Mouse (Mus musculus) urinary bladder, postnatal 10 days (tissue): ENCODE measurements around the gene Cracr2b.

Source experiments
- DNase-seq: peaks from one replicate; pipeline ENCODE4 v3.0.0; 2022; ENCODE audit warnings: low spot score

Cracr2b gene

DNA sequence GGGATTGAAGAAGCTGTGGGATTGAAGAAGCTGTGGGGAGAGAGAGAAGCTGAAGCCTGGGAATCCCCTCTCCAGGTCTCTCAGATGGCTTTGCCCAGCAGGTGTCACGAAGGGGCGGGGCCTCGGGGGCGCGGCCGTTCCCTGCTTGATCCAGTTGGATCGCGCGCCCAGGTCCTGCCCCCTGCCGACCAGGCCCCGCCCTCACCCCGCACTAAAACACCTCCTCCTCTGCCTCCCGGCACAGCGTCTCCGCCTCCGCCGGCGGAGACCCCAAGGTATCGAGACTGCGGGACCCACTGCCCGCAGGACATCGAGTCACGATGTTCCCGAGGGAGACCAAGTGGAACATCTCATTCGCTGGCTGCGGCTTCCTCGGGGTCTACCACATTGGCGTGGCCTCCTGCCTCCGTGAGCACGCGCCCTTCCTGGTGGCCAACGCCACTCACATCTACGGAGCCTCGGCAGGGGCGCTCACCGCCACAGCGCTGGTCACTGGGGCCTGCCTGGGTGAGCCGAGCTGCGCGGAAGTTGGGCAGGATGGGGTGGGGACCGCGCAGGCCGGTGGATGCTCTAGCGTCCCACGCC is 5.8 kb upstream of the Cracr2b start, which contains the start of gene Pnpla2:
Gene Pnpla2, plus strand, starts transcription at position 232 of the 585 bp plus-strand sequence.
- DNase-seq, result peak; percentile 80

GRCm38 (mm10) chr7:141455610-141456314 is 5.1 kb upstream of the Cracr2b start:
- DNase-seq, result no peak

DNA sequence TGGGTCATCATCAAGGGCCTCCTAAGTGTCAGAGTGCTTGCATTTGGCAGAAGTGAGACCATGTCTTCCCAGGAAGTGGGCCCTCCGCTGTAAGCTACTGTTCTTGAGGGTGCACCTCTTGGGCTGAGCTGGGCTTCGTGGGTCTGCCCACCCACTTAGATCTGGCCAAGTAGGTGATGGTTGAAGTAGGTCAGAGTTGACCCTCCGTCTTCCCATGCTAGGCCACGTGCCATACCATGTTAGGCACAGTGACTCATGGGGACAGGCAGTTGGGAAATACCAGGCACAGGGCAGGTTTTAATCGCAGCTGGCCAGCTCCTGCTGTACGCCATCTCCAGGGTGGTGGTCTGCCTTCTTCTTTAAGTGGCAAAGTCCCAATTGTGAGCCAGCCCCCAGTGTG is 4.2 kb upstream of the Cracr2b start:
- DNase-seq, result no peak

GRCm38 (mm10) chr7:141457236-141457635 is 3.7 kb upstream of the Cracr2b start:
- no peak for DNase-seq

DNA sequence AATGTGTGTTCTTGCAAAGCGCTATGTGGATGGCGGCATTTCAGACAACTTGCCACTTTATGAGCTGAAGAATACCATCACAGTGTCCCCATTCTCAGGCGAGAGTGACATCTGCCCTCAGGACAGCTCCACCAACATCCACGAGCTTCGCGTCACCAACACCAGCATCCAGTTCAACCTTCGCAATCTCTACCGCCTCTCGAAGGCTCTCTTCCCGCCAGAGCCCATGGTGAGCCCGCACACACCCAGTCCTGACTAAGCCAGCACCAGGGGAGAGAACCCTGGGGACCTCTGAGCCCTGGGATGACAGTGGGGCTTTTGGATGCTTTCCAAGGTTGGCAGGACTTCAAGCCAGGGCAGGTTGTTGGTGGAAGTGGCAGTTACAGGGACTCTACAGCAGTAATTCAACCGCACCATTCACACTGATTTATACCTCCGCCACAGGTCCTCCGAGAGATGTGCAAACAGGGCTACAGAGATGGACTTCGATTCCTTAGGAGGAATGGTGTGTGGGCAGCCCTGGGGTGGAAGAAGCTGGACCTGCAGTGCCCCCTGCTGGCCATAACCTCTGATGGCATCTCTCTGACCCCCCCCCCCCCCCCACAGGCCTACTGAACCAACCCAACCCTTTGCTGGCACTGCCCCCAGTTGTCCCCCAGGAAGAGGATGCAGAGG is 2.8 kb upstream of the Cracr2b start:
- no peak for DNase-seq

GRCm38 (mm10) chr7:141458661-141459060 is 2.2 kb upstream of the Cracr2b start:
- DNase-seq, result no peak

DNA sequence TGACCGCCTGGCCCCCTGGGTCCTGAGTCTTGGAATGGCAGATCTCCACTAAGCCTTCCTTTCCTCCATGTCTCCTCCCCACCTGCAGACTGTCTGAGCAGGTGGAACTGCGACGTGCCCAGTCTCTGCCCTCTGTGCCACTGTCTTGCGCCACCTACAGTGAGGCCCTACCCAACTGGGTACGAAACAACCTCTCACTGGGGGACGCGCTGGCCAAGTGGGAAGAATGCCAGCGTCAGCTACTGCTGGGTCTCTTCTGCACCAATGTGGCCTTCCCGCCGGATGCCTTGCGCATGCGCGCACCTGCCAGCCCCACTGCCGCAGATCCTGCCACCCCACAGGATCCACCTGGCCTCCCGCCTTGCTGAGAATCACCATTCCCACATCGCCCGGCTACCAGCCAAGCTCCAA is 1.6 kb upstream of the Cracr2b start:
- DNase-seq, result no peak

GRCm38 (mm10) chr7:141460001-141460390 is 898 bp upstream of the Cracr2b start:
- DNase-seq, result no peak

- DNase-seq, result no peak
Observed at GRCm38 (mm10) chr7:141461521-141462332, 833 bp downstream of the Cracr2b start.

GRCm38 (mm10) chr7:141462333-141462821 is 1.5 kb downstream of the Cracr2b start:
- DNase-seq, result no peak

DNA sequence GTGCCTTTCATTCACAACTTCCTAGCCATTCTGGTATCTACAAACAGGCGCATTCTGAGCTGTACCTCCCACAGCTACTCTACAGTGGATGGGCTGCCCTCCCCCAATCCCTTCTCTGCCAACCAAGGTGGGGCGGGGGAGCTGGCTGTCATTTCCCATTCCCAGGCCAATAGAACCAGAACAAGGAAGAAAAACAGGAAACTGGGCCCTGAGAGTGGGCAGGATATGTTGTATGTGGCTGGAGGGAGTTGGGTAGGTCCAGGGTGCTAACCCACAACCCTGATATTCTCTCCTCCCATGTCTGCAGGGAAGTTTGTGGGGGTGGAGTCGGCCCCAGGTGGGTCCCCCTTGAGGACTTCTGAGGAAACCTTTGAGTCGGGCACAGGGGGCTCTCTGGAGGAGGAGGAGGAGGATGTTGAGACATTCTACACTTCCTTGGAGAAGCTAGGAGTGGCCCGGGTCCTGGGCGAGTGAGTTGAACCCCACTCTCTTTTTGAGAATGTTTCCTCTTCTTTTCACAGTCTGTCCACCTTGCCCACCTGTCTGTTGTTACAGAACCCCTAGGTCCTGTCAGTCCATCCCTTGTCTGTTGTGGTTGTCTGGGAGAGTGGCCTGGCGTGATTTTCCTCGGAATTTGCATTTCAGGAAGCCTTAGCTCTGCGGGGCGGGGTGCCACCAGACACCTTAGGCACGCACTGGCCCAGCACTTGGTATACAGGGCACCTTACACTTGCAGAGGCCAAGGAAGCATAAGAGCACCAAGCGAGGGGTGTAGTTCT is 3.1 kb downstream of the Cracr2b start:
- DNase-seq, result no peak

DNA sequence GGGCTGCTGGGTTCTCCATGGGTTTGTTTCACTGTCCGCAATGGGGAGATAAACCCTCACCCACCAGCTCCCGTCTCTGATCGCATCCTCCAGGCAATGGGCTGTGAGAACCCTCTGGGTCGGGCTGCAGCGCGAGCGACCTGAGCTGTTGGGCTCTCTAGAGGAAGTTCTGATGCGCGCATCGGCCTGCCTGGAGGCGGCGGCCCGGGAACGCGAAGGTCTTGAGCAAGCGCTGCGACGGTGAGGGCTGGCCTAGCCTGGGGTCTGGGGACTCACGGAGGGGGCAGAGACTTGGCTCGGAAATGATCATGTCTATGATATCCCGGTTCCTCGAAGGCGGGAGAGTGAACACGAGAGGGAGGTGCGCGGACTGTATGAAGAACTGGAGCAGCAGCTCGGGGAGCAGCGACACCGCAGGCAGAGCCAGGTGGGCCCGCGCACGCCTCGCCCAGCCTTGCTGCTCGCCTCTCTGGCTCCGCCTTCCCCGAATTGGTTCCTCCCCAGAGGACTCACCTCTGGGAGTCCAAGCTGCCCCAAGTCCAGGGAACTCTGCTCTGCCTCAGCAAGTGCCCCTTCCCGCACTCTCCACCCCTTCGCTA is 3.8 kb downstream of the Cracr2b start:
- DNase-seq, result no peak

DNA sequence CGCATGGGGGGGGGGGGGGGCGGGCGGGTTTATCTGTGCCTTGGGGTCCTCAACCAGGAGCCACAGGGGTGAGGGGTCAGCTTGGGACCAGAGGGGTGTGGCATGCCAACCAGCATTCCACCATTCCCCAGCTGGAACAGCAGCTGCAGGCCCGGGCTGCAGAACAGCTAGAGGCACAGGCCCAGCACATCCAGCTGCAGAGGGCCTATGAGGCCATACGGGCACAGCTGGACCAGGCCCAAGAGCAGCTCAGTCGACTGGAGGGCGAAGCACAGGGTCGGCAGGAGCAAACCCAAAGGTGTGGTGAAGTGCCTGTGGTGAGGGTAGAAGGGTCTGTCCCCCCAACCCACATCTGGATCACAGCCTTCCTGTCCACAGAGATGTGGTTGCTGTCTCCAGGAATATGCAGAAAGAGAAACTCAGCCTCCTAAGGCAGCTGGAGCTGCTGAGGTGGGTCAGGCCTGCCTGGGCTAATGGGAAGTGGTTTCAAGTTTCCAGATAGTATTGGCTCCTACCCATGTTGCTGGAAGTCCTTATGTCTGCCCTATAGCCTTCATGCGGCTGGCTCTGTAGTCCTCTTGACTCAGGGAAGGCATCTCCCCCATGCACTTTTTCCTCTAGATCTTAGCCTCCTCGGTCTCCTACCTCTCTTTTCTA is 4.6 kb downstream of the Cracr2b start:
- DNase-seq, result no peak

DNA sequence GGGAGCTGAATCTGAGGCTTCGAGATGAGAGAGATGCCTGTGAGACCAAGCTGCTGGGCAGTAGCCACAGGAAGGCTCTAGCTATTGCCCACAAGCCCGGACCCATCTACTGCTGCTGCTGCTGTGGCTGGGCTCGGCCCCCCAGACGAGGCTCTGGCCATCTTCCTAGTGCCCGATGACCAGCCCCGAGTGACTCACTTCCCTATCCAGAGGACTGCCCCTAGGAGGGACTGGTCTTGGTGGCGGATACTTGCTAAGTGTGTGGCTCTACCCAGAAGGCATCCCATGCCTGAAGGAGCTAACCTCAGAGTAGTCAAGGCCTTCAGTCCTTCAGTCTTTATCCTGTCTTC is 5.1 kb downstream of the Cracr2b start:
- no peak for DNase-seq

DNA sequence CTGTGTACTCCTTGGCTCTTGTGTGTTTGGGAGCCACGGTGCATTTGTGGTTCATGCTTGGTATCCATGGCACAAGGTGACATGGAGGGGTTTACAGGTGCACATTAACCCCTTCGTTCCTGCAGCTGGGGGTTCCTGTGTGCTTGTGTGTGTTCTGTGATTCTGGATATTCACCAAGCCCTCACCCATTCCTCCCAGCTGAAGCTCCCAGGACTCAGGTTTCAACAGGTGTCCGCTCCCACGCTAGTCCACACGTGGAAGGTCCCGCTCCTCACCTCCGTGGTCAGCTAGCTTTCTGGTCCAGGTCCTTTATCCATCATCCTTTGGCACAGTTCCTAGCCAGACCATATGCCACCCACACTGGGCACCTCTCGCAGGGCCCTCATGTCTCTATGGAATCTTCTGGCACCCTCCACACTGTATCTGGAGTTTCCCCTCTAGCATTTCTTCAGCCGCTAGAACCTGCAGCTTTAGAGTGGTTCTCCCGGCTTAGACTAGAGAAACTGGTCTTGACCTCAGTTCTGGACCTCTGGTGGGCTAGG is 5.8 kb downstream of the Cracr2b start:
- DNase-seq, result no peak

- peak; percentile 63 for DNase-seq
Observed at GRCm38 (mm10) chr7:141467230-141468030, 6.5 kb downstream of the Cracr2b start, which contains the start of gene Cd151. TSS of gene Cd151 (plus strand) at chr7:141467392.

DNA sequence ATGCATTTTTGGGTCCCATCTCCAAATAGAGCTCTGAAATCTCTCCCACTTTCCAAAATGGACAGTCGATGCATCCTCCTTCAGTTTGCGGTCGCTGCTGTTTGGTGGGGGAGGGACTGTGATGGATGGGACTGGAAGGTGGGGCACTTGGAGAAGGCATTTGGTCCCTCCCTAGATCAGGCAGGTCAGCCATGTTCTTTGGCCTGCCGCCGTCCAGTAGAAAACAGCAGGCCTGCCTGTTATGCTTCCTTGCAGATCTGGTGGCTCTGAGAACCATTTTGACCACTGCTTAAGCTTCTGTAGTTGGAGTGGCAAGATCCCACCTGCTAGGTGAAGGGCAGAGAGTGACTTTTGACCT is 7.2 kb downstream of the Cracr2b start:
- DNase-seq, result no peak

DNA sequence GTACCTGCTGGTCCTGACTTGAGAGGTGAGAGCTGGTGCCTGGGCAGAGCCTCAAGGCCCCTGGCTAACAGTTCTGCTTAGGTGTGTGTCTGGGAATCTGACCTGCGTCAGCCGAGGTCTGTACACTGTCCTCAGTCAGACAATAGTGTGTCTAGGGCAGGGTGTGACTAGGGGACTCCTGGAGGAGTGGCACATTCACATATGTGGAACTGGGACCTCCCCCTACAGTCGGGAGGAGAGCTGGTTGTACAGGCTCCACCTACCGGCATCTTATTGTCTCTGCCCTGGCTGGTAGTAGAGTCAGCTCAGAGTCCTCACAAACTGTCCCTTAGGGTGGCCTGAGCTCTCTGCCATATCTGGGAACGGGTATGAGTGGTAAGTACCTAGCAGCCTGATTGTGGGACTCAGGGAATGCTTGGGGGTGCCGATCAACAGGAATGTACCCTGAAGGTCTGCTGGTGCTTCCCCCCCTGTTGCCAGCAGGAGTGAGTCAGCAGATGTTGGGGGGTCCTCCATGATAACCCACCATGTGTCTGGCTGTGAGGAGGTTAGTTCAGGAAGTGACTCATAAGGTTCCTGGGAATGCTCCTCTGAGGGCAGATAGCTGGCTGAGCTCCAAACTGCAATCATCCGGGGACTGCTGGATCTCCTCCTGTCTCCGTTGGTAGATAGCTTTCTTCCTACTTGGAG is 7.8 kb downstream of the Cracr2b start:
- no peak for DNase-seq

DNA sequence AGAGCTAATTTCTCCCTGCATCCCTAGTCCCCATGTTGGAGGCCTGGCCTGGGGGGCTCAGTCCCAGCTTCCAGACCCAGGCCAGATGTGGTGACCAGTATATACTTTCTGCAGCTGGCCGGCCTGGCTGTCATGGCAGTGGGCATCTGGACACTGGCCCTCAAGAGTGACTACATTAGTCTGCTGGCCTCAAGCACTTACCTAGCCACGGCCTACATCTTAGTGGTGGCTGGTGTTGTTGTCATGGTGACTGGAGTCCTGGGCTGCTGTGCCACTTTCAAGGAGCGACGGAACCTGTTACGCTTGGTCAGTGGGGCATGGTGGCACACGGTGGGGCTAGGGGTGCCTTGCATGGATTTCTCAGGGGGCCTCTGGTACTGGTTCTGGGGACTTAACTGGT is 8.5 kb downstream of the Cracr2b start:
- DNase-seq, result no peak
